ENCODE assay signal across 17 mouse cellular contexts in the genomic region with DNA sequence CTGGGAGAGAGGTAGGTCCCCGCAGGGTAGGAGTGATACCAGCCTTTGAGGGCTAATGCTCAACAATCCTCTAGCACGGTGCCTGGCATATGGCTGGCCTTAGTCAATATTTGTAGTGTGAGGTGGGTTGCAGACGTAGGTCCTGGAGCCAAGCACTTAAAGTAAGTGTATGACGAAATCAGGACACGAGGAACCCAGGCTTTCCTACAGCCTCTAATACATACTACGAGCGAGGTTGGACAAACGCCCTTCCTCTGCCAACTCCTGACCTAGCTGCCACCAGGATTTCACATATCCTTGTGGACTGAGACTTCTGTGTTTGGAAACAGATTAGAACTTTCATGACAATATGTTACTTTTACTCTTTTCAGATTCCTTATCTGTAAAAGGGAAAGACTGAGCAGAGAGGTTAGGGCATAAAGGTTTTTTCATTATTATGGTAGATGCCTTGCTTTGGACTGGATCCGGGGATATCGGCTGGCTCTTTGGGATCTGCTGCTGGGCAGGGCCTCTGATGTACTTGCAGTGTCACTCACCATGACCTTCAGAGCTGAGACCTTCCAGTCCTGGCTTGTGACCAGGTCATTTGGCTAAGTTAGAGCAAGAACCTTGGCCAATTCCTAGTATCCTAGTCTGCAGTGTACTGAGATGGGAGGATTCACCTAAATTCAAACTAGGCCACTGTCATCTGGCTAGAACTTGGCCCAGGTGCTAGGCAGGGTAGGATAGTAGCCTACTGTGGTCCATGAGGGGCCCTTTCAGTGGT. TPM values are rescaled to one million over a fixed set of nuclear protein-coding genes. Genes with fewer than 3 reads are reported as not detected.
DNase-seq lines count a peak whose midpoint lies in the region; ATAC-seq and TF ChIP-seq lines count a peak whose summit lies in the region.
"Had no signal": no experiment of that assay in that cellular context is flagged by ENCODE, and none has a peak within 500 bp of the region (broad histone marks: within the 10 kb centered on the region; RNA-seq: fewer than 3 reads in every experiment).

No protein-coding gene starts in this region.

- no peak for ATAC-seq in intestine, embryonic 14.5 days (replicated peaks; ENCODE audit: low FRiP score, low TSS enrichment, low read depth)
- ATAC-seq in intestine, postnatal 0 days = no peak
- no peak for ATAC-seq in heart, embryonic 11.5 days (replicated peaks; ENCODE audit: insufficient number of reproducible peaks, low FRiP score, low TSS enrichment)
- peak; percentile 7; the same call in 1 of the 2 replicates for ATAC-seq in lung, embryonic 16.5 days (ENCODE audit: low read depth)
- ATAC-seq: midbrain, embryonic 15.5 days; Patski had no signal

- no peak for TF ChIP-seq CTCF in intestine, postnatal 0 days (IDR thresholded peaks at IDR 0.05; ENCODE audit: low read depth)

- H3K36me3 ChIP-seq in intestine, embryonic 14.5 days (ENCODE audit: control insufficient read depth, insufficient read depth, low read length) = 0 out of 2 replicates have a peak, but pooled peaks cover 6% of the 10 kb centered on the region
- no peaks in the 10 kb centered on the region for H3K36me3 ChIP-seq in intestine, postnatal 0 days (ENCODE audit: control insufficient read depth, insufficient read depth)
- peaks cover 4% of the 10 kb centered on the region for H3K36me3 ChIP-seq in heart, embryonic 11.5 days (ENCODE audit: control insufficient read depth, insufficient read depth, low read length)
- no peaks in the 10 kb centered on the region; the same call in 1 of the 2 replicates for H3K36me3 ChIP-seq in lung, embryonic 16.5 days (ENCODE audit: control insufficient read depth, insufficient read depth, low read length)
- H3K36me3 ChIP-seq: hindbrain, embryonic 15.5 days; midbrain, embryonic 15.5 days; neural tube, embryonic 15.5 days had no signal

- H3K4me3 ChIP-seq in intestine, embryonic 14.5 days (ENCODE audit: low read depth, low read length) = no peak overlapping the region
- H3K4me3 ChIP-seq in intestine, postnatal 0 days (ENCODE audit: low read depth, low read length) = no peak overlapping the region
- no peak overlapping the region for H3K4me3 ChIP-seq in heart, embryonic 11.5 days (ENCODE audit: low read depth, low read length)
- no peak overlapping the region for H3K4me3 ChIP-seq in lung, embryonic 16.5 days (ENCODE audit: low read length)
- H3K4me3 ChIP-seq: erythroblast, embryonic 14.5 days; hindbrain, embryonic 15.5 days; left cerebral cortex, adult 2 months; midbrain, embryonic 15.5 days; neural tube, embryonic 15.5 days had no signal

- peaks cover 21% of the 10 kb centered on the region for H3K4me1 ChIP-seq in intestine, embryonic 14.5 days (replicated peaks; ENCODE audit: control insufficient read depth, insufficient read depth, low read length)
- no peaks in the 10 kb centered on the region; the same call in none of the 2 replicates for H3K4me1 ChIP-seq in intestine, postnatal 0 days (replicated peaks; ENCODE audit: control insufficient read depth, insufficient read depth, low read length)
- H3K4me1 ChIP-seq in heart, embryonic 11.5 days (ENCODE audit: control insufficient read depth, insufficient read depth, low read length) = peaks cover 72% of the 10 kb centered on the region
- H3K4me1 ChIP-seq in lung, embryonic 16.5 days (replicated peaks; ENCODE audit: control insufficient read depth, insufficient read depth, low read length) = peaks cover 60% of the 10 kb centered on the region
- H3K4me1 ChIP-seq: hindbrain, embryonic 15.5 days; midbrain, embryonic 15.5 days had no signal

- no peaks in the 10 kb centered on the region for H3K9me3 ChIP-seq in intestine, embryonic 14.5 days (ENCODE audit: control insufficient read depth, low read length)
- H3K9me3 ChIP-seq in intestine, postnatal 0 days (ENCODE audit: control insufficient read depth) = no peaks in the 10 kb centered on the region
- H3K9me3 ChIP-seq in heart, embryonic 11.5 days (replicated peaks; ENCODE audit: control insufficient read depth, low read length) = no peaks in the 10 kb centered on the region
- H3K9me3 ChIP-seq in lung, embryonic 16.5 days (ENCODE audit: control insufficient read depth, low read length) = no peaks in the 10 kb centered on the region
- H3K9me3 ChIP-seq: hindbrain, embryonic 15.5 days; midbrain, embryonic 15.5 days; neural tube, embryonic 15.5 days had no signal

- WGBS in intestine, embryonic 14.5 days = 89% methylated on average over 10 of the region's 10 CpGs
- 79% methylated on average over 10 of the region's 10 CpGs for WGBS in intestine, postnatal 0 days
- WGBS in heart, embryonic 11.5 days (ENCODE audit: insufficient replicate concordance) = 78% methylated on average over 10 of the region's 10 CpGs
- 56% methylated on average over 10 of the region's 10 CpGs for WGBS in lung, embryonic 16.5 days

- H3K27ac ChIP-seq in intestine, embryonic 14.5 days (ENCODE audit: low read depth) = peak overlapping the region; percentile 66; the same call in 1 of the 2 replicates
- no peak overlapping the region for H3K27ac ChIP-seq in intestine, postnatal 0 days (ENCODE audit: low read depth, low read length)
- H3K27ac ChIP-seq in heart, embryonic 11.5 days (ENCODE audit: low read depth, low read length) = peak overlapping the region; percentile 46
- H3K27ac ChIP-seq in lung, embryonic 16.5 days (ENCODE audit: low read length) = peak overlapping the region; percentile 50; the same call in 1 of the 2 replicates
- H3K27ac ChIP-seq: hindbrain, embryonic 15.5 days; left cerebral cortex, adult 2 months; liver, embryonic 14.5 days; midbrain, embryonic 15.5 days; neural tube, embryonic 15.5 days had no signal

- no peak overlapping the region for H3K4me2 ChIP-seq in intestine, embryonic 14.5 days (ENCODE audit: low read length)
- H3K4me2 ChIP-seq in intestine, postnatal 0 days (replicated peaks; ENCODE audit: low read depth) = no peak overlapping the region
- H3K4me2 ChIP-seq in heart, embryonic 11.5 days = no peak overlapping the region
- no peak overlapping the region for H3K4me2 ChIP-seq in lung, embryonic 16.5 days (ENCODE audit: low read depth, low read length)
- H3K4me2 ChIP-seq: hindbrain, embryonic 15.5 days; midbrain, embryonic 15.5 days; neural tube, embryonic 15.5 days had no signal

- no peak overlapping the region for H3K9ac ChIP-seq in intestine, embryonic 14.5 days (ENCODE audit: low read length)
- H3K9ac ChIP-seq in intestine, postnatal 0 days (ENCODE audit: low read depth, low read length) = no peak overlapping the region
- H3K9ac ChIP-seq in heart, embryonic 11.5 days (ENCODE audit: low read depth, low read length) = no peak overlapping the region
- H3K9ac ChIP-seq in lung, embryonic 16.5 days (ENCODE audit: low read length) = no peak overlapping the region
- H3K9ac ChIP-seq: hindbrain, embryonic 15.5 days; liver, embryonic 14.5 days; midbrain, embryonic 15.5 days; neural tube, embryonic 15.5 days had no signal

- DNase-seq in intestine, embryonic 14.5 days (ENCODE audit: low spot score) = no peak
- peak; percentile 74 for DNase-seq in adrenal gland, adult 8-10 months
- DNase-seq in urinary bladder, postnatal 14 days (ENCODE audit: low spot score) = no peak
- DNase-seq in cerebellum, adult 11 months = no peak
- no peak for DNase-seq in urinary bladder, postnatal 4 days (ENCODE audit: low spot score in 2 of 2)
- DNase-seq: cerebellum, postnatal 25 days; kidney, postnatal 4 days had no signal

- no peaks in the 10 kb centered on the region for H3K27me3 ChIP-seq in intestine, embryonic 14.5 days (replicated peaks; ENCODE audit: control insufficient read depth, insufficient read depth, low read length)
- H3K27me3 ChIP-seq in intestine, postnatal 0 days (replicated peaks; ENCODE audit: control insufficient read depth, insufficient read depth, low read length) = no peaks in the 10 kb centered on the region
- no peaks in the 10 kb centered on the region for H3K27me3 ChIP-seq in heart, embryonic 11.5 days (ENCODE audit: control insufficient read depth, insufficient read depth, low read length)
- no peaks in the 10 kb centered on the region for H3K27me3 ChIP-seq in lung, embryonic 16.5 days (ENCODE audit: control insufficient read depth, insufficient read depth, low read depth, low read length)
- H3K27me3 ChIP-seq: hindbrain, embryonic 15.5 days; midbrain, embryonic 15.5 days; neural tube, embryonic 15.5 days; Patski had no signal

RNA-seq across cellular contexts. Expression of gene Adam19, which starts 29.8 kb away (rescaled TPM):
- polyA plus RNA-seq in intestine, embryonic 14.5 days (2014; fragmentation: Nextera tagmentation; extraction: Ambion mirVana) = 21.3 and 24.6 TPM in 2 replicates
- 4.0 and 4.5 TPM in 2 replicates for polyA plus RNA-seq in intestine, postnatal 0 days (2015; fragmentation: Nextera tagmentation; extraction: Ambion mirVana)
- total RNA-seq in adrenal gland, adult 8-10 months (2022) = 1 to 10 TPM; 1.7 to 5.9 (median 3.8) TPM
- 24.4 and 31.7 TPM in 2 replicates for polyA plus RNA-seq in heart, embryonic 11.5 days (2014; fragmentation: Nextera tagmentation; extraction: Ambion mirVana)
- polyA plus RNA-seq in lung, embryonic 16.5 days (2015; fragmentation: Nextera tagmentation; extraction: Ambion mirVana) = 20.7 and 22.2 TPM in 2 replicates

RNA-seq across cellular contexts. Expression of gene Gm12166, which starts 33.5 kb away (rescaled TPM):
- 4.1 and 4.6 TPM in 2 replicates for polyA plus RNA-seq in intestine, embryonic 14.5 days (2014; fragmentation: Nextera tagmentation; extraction: Ambion mirVana)
- 9.5 and 10.2 TPM in 2 replicates for polyA plus RNA-seq in intestine, postnatal 0 days (2015; fragmentation: Nextera tagmentation; extraction: Ambion mirVana)
- 1 to 10 TPM; 3.3 to 5.9 (median 4.4) TPM for total RNA-seq in adrenal gland, adult 8-10 months (2022)
- 2.4 and 9.0 TPM in 2 replicates for polyA plus RNA-seq in heart, embryonic 11.5 days (2014; fragmentation: Nextera tagmentation; extraction: Ambion mirVana)
- polyA plus RNA-seq in lung, embryonic 16.5 days (2015; fragmentation: Nextera tagmentation; extraction: Ambion mirVana) = 5.4 and 6.8 TPM in 2 replicates
